Mouse (Mus musculus) stomach, postnatal 0 days (tissue): ENCODE measurements at regions not wholly inside any gene's neighbourhood (a gene's known extent, or its start where the extent isn't known, plus 50 kb on each side); places are given as distances from the start of the nearest gene placed in this dataset.

Source experiments
- ATAC-seq: fragments of 200-750 bp; cut with Nextera tagmentation; 2 replicates; pipeline ENCODE4 v1.8.0; 2017; ENCODE audit not compliant: low FRiP score, low TSS enrichment
- DNase-seq: peaks from one replicate; pipeline ENCODE4 v3.0.0-alpha.2; 2016; ENCODE audit warnings: low spot score
- H3K27ac ChIP-seq: fragments of 300-500 bp; sonication (generic); replicated peaks from 2 replicates; pipeline ENCODE4 v1.5.1; 2014; ENCODE audit warnings: mild to moderate bottlenecking, control low read depth
- H3K27me3 ChIP-seq: fragments of 300-500 bp; sonication (generic); 2 replicates; pipeline ENCODE4 v1.6.1; 2014; ENCODE audit warnings: low read length; ENCODE audit not compliant: control insufficient read depth, insufficient read depth
- H3K36me3 ChIP-seq: fragments of 300-500 bp; sonication (generic); 2 replicates; pipeline ENCODE4 v1.6.1; 2014; ENCODE audit warnings: low read length, mixed read lengths; ENCODE audit not compliant: control insufficient read depth, insufficient read depth
- H3K4me1 ChIP-seq: fragments of 300-500 bp; sonication (generic); replicated peaks from 2 replicates; pipeline ENCODE4 v1.6.1; 2014; ENCODE audit warnings: antibody characterized with exemption; ENCODE audit not compliant: control insufficient read depth, insufficient read depth
- H3K4me2 ChIP-seq: fragments of 300-500 bp; sonication (generic); replicated peaks from 2 replicates; pipeline ENCODE4 v1.6.1; 2014; ENCODE audit warnings: low read depth, mild to moderate bottlenecking, control low read depth, moderate library complexity
- H3K4me3 ChIP-seq: fragments of 300-500 bp; sonication (generic); 2 replicates; pipeline ENCODE4 v1.5.1; 2014; ENCODE audit warnings: low read depth, low read length, control low read depth
- H3K9ac ChIP-seq: fragments of 300-500 bp; sonication (generic); 2 replicates; pipeline ENCODE4 v1.6.1; 2014; ENCODE audit warnings: mild to moderate bottlenecking, low read length, control low read depth, mixed read lengths
- H3K9me3 ChIP-seq: fragments of 300-500 bp; sonication (generic); 2 replicates; pipeline ENCODE4 v1.6.1; 2016; ENCODE audit warnings: low read length; ENCODE audit not compliant: control insufficient read depth
- CTCF ChIP-seq: IDR thresholded peaks from 2 replicates; pipeline ENCODE4 v1.5.1; 2016; ENCODE audit warnings: antibody characterized with exemption, low read depth, mild to moderate bottlenecking, moderate library complexity
- EP300 ChIP-seq: optimal IDR thresholded peaks from 2 replicates; pipeline ENCODE3; 2016; ENCODE audit warnings: antibody characterized with exemption
- WGBS: fragments of 180-500 bp; shearing (Covaris S2); extraction: QIAGEN DNeasy Blood & Tissue Kit; methylation state at CpG from one replicate; pipeline ENCODE4 v1.1.7; 2014; 5-methylcytosine and 5-hydroxymethylcytosine counted together

- no peak overlapping the region for H3K4me2 ChIP-seq
- peak; percentile 81 for ATAC-seq
- no peaks in the 10 kb centered on the region for H3K27me3 ChIP-seq
- H3K9me3 ChIP-seq: no peaks in the 10 kb centered on the region
- no peak overlapping the region; the same call in 1 of the 2 replicates for H3K27ac ChIP-seq
- no peak for TF ChIP-seq EP300
- no peaks in the 10 kb centered on the region for H3K4me1 ChIP-seq
- DNase-seq: no peak
- H3K36me3 ChIP-seq: no peaks in the 10 kb centered on the region
- no peak overlapping the region for H3K4me3 ChIP-seq
- WGBS: 56% methylated on average over 9 of the region's 9 CpGs
- no peak overlapping the region for H3K9ac ChIP-seq
These were observed 202.2 kb upstream of the Ptger4 start for GRCm38 (mm10) chr15:5446040-5446755.

- Histone ChIP-seq H3K4me1 (no peaks in the 10 kb centered on the region), H3K9me3 (no peaks in the 10 kb centered on the region), H3K27ac (no peak overlapping the region), H3K4me2 (no peak overlapping the region), H3K36me3 (no peaks in the 10 kb centered on the region), H3K27me3 (no peaks in the 10 kb centered on the region), H3K4me3 (no peak overlapping the region), H3K9ac (no peak overlapping the region)
- 45% methylated on average over 4 of the region's 4 CpGs for WGBS
- ATAC-seq: no peak; the same call in 1 of the 2 replicates
- TF ChIP-seq CTCF (no peak), EP300 (no peak)
- no peak for DNase-seq
These were observed 202.8 kb upstream of the Ptger4 start for GRCm38 (mm10) chr15:5446756-5447314.

DNA sequence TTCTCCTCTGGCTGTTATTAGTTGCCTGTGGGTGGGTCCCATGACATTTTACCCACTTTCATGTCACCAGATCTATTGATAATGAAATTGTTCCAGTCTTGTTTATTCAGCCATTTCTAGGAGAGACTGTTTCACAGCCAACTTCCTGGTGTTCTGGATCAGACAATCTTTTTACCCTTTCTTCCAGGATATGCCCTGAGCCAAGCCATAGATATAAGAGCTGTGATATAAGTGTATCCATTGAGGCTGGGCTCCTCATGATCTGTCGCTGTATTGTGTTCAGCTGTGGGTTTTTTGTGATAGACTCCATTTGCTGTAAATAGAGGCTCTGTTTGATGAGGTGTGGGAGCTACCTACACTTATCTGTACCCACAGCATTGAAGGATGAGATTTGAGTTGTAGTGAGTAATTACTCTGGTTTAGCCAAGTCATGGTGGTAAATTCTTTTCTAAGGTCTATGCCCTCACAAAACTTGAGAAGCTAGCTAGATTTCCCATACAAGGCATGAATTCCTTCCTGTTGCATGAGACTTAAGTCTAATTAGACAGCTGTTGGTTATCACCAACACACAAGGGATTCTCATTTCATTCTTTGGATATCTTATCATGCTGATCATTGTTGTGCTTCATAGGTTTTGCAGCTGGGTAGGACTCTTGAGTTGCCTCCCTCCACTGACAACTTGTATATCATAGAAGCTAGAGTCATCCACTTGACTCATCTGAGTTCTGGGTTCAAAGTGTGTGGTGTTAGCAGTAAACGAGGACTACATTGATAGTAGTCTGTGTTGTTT, 203.9 kb upstream of the Ptger4 start:
- H3K4me3 ChIP-seq: no peak overlapping the region
- no peaks in the 10 kb centered on the region for H3K4me1 ChIP-seq
- H3K9ac ChIP-seq: no peak overlapping the region
- no peaks in the 10 kb centered on the region for H3K27me3 ChIP-seq
- H3K36me3 ChIP-seq: no peaks in the 10 kb centered on the region
- H3K9me3 ChIP-seq: no peaks in the 10 kb centered on the region
- H3K27ac ChIP-seq: no peak overlapping the region
- no peak for DNase-seq
- ATAC-seq: peak; percentile 82
- H3K4me2 ChIP-seq: no peak overlapping the region
- no peak for TF ChIP-seq EP300
- no peak for TF ChIP-seq CTCF
- 81% methylated on average over 2 of the region's 2 CpGs for WGBS

DNA sequence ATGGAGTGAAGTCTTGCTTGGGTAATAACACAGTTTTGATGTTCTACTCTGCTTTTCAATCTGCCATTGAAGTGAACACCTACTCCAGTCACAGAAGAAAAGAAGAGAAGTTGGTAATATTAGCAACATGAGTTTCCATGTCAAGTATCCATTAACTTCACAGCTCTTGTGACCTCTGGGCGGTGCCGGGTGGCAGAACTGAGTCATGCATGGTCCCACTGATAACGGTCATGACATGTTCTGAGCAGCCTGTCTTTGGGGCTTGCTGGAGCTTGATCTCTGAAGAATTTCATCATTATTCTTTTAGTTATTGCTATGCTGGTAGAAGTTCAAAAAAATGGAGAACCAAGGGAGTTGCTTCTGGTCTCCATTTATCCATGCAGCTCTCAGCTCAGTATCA, 215.1 kb upstream of the Ptger4 start:
- no peak overlapping the region for H3K27ac ChIP-seq
- 66% methylated on average over 3 of the region's 3 CpGs for WGBS
- DNase-seq (peak; percentile 26), ATAC-seq (peak; percentile 79; the same call in 1 of the 2 replicates)
- no peak overlapping the region for H3K4me3 ChIP-seq
- no peaks in the 10 kb centered on the region for H3K9me3 ChIP-seq
- TF ChIP-seq EP300 (no peak), CTCF (no peak)
- no peak overlapping the region for H3K4me2 ChIP-seq
- H3K4me1 ChIP-seq: no peaks in the 10 kb centered on the region
- no peaks in the 10 kb centered on the region for H3K36me3 ChIP-seq
- no peaks in the 10 kb centered on the region for H3K27me3 ChIP-seq
- H3K9ac ChIP-seq: no peak overlapping the region

DNA sequence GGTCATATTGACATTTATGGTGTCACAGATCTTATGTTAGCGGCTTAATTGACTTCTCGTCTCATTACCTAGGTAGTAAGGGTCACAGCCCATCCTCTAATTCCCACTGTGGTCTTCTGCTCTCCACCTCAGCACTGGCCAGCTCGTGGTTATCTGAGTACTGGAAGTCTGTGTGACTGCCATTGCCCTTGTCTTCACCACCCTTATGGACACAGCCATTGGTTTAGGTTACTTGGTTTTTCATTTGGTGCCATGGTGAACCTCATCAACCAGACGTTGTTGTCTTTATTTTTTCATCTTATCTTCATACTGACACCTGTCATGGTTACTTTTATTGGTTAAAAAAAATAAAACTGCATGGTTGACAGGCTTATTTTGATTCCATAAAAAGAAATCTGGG, 215.6 kb upstream of the Ptger4 start:
- no peak for TF ChIP-seq CTCF
- no peak for TF ChIP-seq EP300
- ATAC-seq: no peak

DNA sequence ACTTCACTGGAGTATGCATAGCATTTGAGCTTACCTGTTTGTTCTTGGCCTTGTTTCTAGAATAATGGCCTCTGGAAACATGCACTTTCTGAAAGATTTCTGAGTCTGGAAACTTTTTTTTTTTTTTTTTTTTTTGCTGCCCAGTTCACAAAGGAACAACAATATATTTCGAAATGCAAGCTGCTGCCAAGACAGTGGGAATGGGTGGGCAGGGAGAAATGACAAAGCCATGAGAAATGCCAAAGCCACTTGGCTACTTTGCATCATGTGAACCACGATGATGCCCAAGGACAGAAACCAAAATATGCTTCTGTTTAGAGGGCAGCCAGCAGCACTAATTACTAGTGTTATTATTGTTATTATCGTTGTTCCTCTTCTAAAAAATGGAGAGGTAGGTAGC, 218.7 kb upstream of the Ptger4 start:
- no peak for TF ChIP-seq EP300
- TF ChIP-seq CTCF: no peak
- 76% methylated on average over 3 of the region's 3 CpGs for WGBS
- Histone ChIP-seq H3K4me3 (no peak overlapping the region), H3K4me2 (no peak overlapping the region), H3K27ac (no peak overlapping the region), H3K4me1 (no peaks in the 10 kb centered on the region), H3K27me3 (no peaks in the 10 kb centered on the region), H3K9ac (no peak overlapping the region), H3K9me3 (no peaks in the 10 kb centered on the region), H3K36me3 (no peaks in the 10 kb centered on the region)
- ATAC-seq: no peak
- DNase-seq: no peak

More for the DNA sequence above, 215.6 kb upstream of the Ptger4 start:
- Histone ChIP-seq H3K4me1 (no peaks in the 10 kb centered on the region), H3K4me3 (no peak overlapping the region), H3K9ac (no peak overlapping the region), H3K27me3 (no peaks in the 10 kb centered on the region), H3K27ac (no peak overlapping the region), H3K9me3 (no peaks in the 10 kb centered on the region), H3K36me3 (no peaks in the 10 kb centered on the region), H3K4me2 (no peak overlapping the region)
- 87% methylated on average over 4 of the region's 4 CpGs for WGBS
- no peak for DNase-seq
